Mouse (Mus musculus) CH12.LX (cell line): ENCODE measurements around the gene Rab44. TPM values are rescaled to one million over a fixed set of nuclear protein-coding genes. Genes with fewer than 3 reads are reported as not detected.

ENCODE experiments used
- DNase-seq: peaks from one replicate; pipeline ENCODE4 v3.0.0-alpha.2; 2013; ENCODE audit errors: extremely low read depth
- H3K27ac ChIP-seq: 2 replicates; pipeline ENCODE4 v1.5.1; 2012; ENCODE audit warnings: low read depth, mild to moderate bottlenecking, control low read depth, moderate library complexity; ENCODE audit not compliant: insufficient read depth
- H3K27me3 ChIP-seq: replicated peaks from 2 replicates; pipeline ENCODE3; 2012; ENCODE audit warnings: inconsistent platforms
- H3K36me3 ChIP-seq, 2 experiments: replicated peaks in 1 of 2; 2 replicates each; pipeline versions ENCODE3 to v1.6.1; 2012; ENCODE audit warnings: inconsistent platforms in 1 of 2, low read length in 1 of 2, mild to moderate bottlenecking in 1 of 2, mixed read lengths in 1 of 2, moderate library complexity in 1 of 2; ENCODE audit not compliant: control insufficient read depth in 1 of 2, insufficient read depth in 1 of 2
- H3K4me1 ChIP-seq, 2 experiments: 2 replicates each; pipeline ENCODE4 v1.6.1; 2012; ENCODE audit warnings: inconsistent platforms in 1 of 2, moderate library complexity in 1 of 2; ENCODE audit not compliant: insufficient read depth in 2 of 2, control insufficient read depth in 1 of 2
- H3K4me2 ChIP-seq: 2 replicates; pipeline ENCODE4 v1.6.1; 2012; ENCODE audit warnings: low read depth, mild to moderate bottlenecking, control low read depth; ENCODE audit not compliant: poor library complexity, insufficient read depth, severe bottlenecking
- H3K4me3 ChIP-seq, 3 experiments: fragments of 150-350 bp in 1 of 3; sonication (generic) in 1 of 3; replicated peaks in 1 of 3; 2 replicates each; pipeline versions ENCODE3 to v1.5.1; 2011 to 2012; ENCODE audit warnings: low read depth in 2 of 3, low read length in 2 of 3, mild to moderate bottlenecking in 2 of 3, moderate library complexity in 2 of 3, control low read depth in 1 of 3, improper control_type of control experiment in 1 of 3, inconsistent platforms in 1 of 3, mixed read lengths in 1 of 3; ENCODE audit not compliant: poor library complexity in 1 of 3
- H3K79me2 ChIP-seq: replicated peaks from 2 replicates; pipeline ENCODE4 v1.6.1; 2012; ENCODE audit warnings: mild to moderate bottlenecking, moderate library complexity; ENCODE audit not compliant: control insufficient read depth, poor library complexity, insufficient read depth, severe bottlenecking; ENCODE audit errors: extremely low read depth
- H3K9ac ChIP-seq: 2 replicates; pipeline ENCODE4 v1.6.1; 2012; ENCODE audit warnings: low read depth, mild to moderate bottlenecking, control low read depth, moderate library complexity; ENCODE audit not compliant: insufficient read depth
- H3K9me3 ChIP-seq: replicated peaks from 2 replicates; pipeline ENCODE3; 2012; ENCODE audit warnings: low read length, inconsistent platforms, mixed read lengths
- BHLHE40 ChIP-seq: IDR thresholded peaks from 2 replicates; pipeline ENCODE4 v1.6.1; 2011; ENCODE audit warnings: mild to moderate bottlenecking, low read depth, low read length, improper control_type of control experiment
- CTCF ChIP-seq, 2 experiments: IDR thresholded peaks in 1 of 2; conservative IDR thresholded peaks in 1 of 2; 2 replicates each; pipeline ENCODE4 v1.5.1; 2011 to 2012; ENCODE audit warnings: low read depth in 2 of 2, low read length in 2 of 2, improper control_type of control experiment in 1 of 2, inconsistent platforms in 1 of 2, mild to moderate bottlenecking in 1 of 2, moderate library complexity in 1 of 2
- E2F4 ChIP-seq: IDR thresholded peaks from 2 replicates; pipeline ENCODE4 v1.6.1; 2011; ENCODE audit warnings: low read depth, low read length, improper control_type of control experiment; ENCODE audit not compliant: insufficient replicate concordance
- ELF1 ChIP-seq: IDR thresholded peaks from 2 replicates; pipeline ENCODE4 v1.6.1; 2014; ENCODE audit warnings: low read depth, mild to moderate bottlenecking, inconsistent platforms, low read length, improper control_type of control experiment
- EP300 ChIP-seq: IDR thresholded peaks from 2 replicates; pipeline ENCODE4 v1.6.1; 2011; ENCODE audit warnings: low read length, improper control_type of control experiment
- ETS1 ChIP-seq: conservative IDR thresholded peaks from 2 replicates; pipeline ENCODE4 v1.6.1; 2012; ENCODE audit warnings: low read depth, mild to moderate bottlenecking, inconsistent platforms, low read length, improper control_type of control experiment, moderate library complexity
- HCFC1 ChIP-seq: IDR thresholded peaks from 2 replicates; pipeline ENCODE4 v1.6.1; 2012; ENCODE audit warnings: low read depth, mild to moderate bottlenecking, inconsistent platforms, low read length, improper control_type of control experiment
- IRF4 ChIP-seq: IDR thresholded peaks from 2 replicates; pipeline ENCODE4 v1.6.1; 2014; ENCODE audit warnings: low read depth, mild to moderate bottlenecking, inconsistent platforms, low read length, improper control_type of control experiment
- JUND ChIP-seq: conservative IDR thresholded peaks from 2 replicates; pipeline ENCODE4 v1.6.1; 2011; ENCODE audit warnings: low read depth, low read length, improper control_type of control experiment
- KAT2A ChIP-seq: IDR thresholded peaks from 2 replicates; pipeline ENCODE4 v1.6.1; 2012; ENCODE audit warnings: low read length, improper control_type of control experiment, inconsistent platforms; ENCODE audit not compliant: insufficient replicate concordance
- MAZ ChIP-seq: IDR thresholded peaks from 2 replicates; pipeline ENCODE4 v1.6.1; 2012; ENCODE audit warnings: low read depth, mild to moderate bottlenecking, inconsistent platforms, low read length, improper control_type of control experiment, moderate library complexity
- MXI1 ChIP-seq: IDR thresholded peaks from 2 replicates; pipeline ENCODE4 v1.6.1; 2011; ENCODE audit warnings: mild to moderate bottlenecking, low read depth, low read length, improper control_type of control experiment
- MYC ChIP-seq: IDR thresholded peaks from 2 replicates; pipeline ENCODE4 v1.6.1; 2011; ENCODE audit warnings: low read depth, mild to moderate bottlenecking, improper control_type of control experiment, low read length
- NELFE ChIP-seq: IDR thresholded peaks from 2 replicates; pipeline ENCODE4 v1.6.1; 2011; ENCODE audit warnings: low read depth, low read length, improper control_type of control experiment
- NRF1 ChIP-seq: IDR thresholded peaks from 2 replicates; pipeline ENCODE4 v1.6.1; 2014; ENCODE audit warnings: low read depth, mild to moderate bottlenecking, inconsistent platforms, low read length, improper control_type of control experiment, moderate library complexity
- PAX5 ChIP-seq: IDR thresholded peaks from 2 replicates; pipeline ENCODE4 v1.6.1; 2012; ENCODE audit warnings: low read length, inconsistent platforms, mixed read lengths
- POLR2AphosphoS2 ChIP-seq: IDR thresholded peaks from 2 replicates; pipeline ENCODE4 v1.6.1; 2011; ENCODE audit warnings: low read depth, low read length, improper control_type of control experiment
- SIN3A ChIP-seq: IDR thresholded peaks from 2 replicates; pipeline ENCODE4 v1.6.1; 2012; ENCODE audit warnings: low read length, improper control_type of control experiment, inconsistent platforms
- SMC3 ChIP-seq: IDR thresholded peaks from 2 replicates; pipeline ENCODE4 v1.6.1; 2011; ENCODE audit warnings: low read depth, low read length, improper control_type of control experiment
- ZMIZ1 ChIP-seq: IDR thresholded peaks from 2 replicates; pipeline ENCODE4 v1.6.1; 2012; ENCODE audit warnings: low read depth, mild to moderate bottlenecking, inconsistent platforms, low read length, improper control_type of control experiment
- dilution Hi-C: fragments of 300-500 bp; cut with MboI; formaldehyde crosslinking; loops from 2 replicates; pipeline ENCODE4 v1.14.3; 2020; ENCODE audit warnings: low sequenced_read_pairs; ENCODE audit not compliant: extremely low pct_unique_long_range_greater_than_20kb, extremely low pct_ligation_motif_present
- in situ Hi-C: fragments of 300-500 bp; cut with MboI; formaldehyde crosslinking; loops from 3 replicates; pipeline ENCODE4 v1.14.3; 2019; ENCODE audit warnings: low sequenced_read_pairs, low pct_ligation_motif_present, low pct_unique_long_range_greater_than_20kb, mixed read lengths
- polyA plus RNA-seq: library from polyadenylated mRNA; unstranded; fragments of >175 nt; gene quantifications from 2 replicates; pipeline ENCODE4 v1.2.1, GENCODE M21; 2012; ENCODE audit warnings: low read depth; ENCODE audit not compliant: insufficient read length
- total RNA-seq, 2 experiments: library from RNA; depleted of rRNA; stranded (reverse); fragments of 300-350 nt in 1 of 2; fragments of >200 nt in 1 of 2; gene quantifications; 2 replicates each; pipeline ENCODE4 v1.2.3; 2012 to 2014

Rab44 gene
- total and polyA plus RNA-seq, 3 experiments: 0.30 to 0.34 TPM; not detected in 1

DNA sequence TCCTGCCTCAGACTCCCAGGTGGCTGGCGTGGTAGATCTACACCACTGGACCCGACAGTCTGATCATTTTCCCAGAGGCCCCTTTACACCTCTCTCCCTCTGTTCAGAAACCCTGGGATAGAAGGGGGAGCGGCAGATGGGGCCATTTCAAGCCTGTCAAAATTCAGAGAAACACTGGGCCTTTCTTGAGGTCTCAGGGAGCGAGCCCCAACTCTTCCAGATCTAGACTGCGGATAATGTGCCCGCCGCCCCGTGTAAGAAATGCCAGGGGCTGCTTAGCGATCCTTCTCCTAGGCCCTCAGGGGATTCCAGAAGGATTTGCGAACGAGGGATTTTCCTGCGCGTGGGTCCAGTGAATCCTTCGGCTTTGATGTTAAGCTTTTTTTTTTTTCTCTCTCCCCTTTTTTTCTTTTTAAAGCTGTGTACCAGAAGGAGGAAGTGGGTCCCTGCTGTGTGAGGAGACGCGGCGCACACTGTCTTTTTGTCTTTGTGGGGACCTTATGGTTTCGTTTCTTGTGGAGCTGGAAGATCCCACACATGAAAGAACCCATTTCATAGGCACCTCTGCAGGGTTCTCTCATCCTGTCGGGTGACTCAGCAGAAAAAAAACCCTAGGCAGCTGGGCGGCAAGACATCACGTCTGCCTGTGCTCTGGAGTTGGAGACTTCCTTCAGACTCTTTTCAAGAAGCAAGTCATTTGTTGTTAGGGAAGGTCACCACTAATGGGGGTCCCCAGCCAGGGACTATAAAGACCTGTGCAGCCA, 32.1 kb upstream of the Rab44 start (continued):
- TF ChIP-seq MAZ: peak; percentile 26; the same call in 1 of the 2 replicates
- no peak for TF ChIP-seq PAX5
- TF ChIP-seq ZMIZ1: no peak
- TF ChIP-seq NELFE: no peak
- TF ChIP-seq E2F4: no peak
- peak; percentile 68 for TF ChIP-seq EP300

DNA sequence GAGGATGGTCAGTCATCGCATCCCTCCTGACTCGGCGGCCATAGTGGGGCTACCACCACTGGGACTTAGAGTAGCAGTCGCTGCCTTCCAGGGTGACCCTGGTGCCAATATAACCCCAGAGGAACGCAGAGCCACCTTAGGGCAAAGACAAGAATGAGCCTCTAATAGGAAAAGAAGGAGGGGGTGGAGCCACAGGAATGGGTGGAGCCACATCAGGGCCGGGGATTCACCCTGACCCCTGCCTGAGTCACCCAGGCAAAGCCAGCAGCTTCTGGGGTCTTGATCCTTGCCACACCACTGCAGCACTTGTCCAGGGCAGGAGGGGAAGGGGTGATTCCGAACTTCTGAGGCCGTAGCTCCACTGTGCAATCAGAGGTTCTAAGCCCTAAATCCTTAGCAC, 30.4 kb upstream of the Rab44 start:
- Histone ChIP-seq H3K4me3 (no peak overlapping the region), H3K79me2 (no peaks in the 10 kb centered on the region), H3K9me3 (peaks cover 15% of the 10 kb centered on the region), H3K4me2 (no peak overlapping the region), H3K4me1 (peaks cover 6 to 25% of the 10 kb centered on the region in 2 experiments), H3K9ac (no peak overlapping the region), H3K27ac (no peak overlapping the region), H3K27me3 (no peaks in the 10 kb centered on the region), H3K36me3 (peaks cover 0 to 2% of the 10 kb centered on the region in 2 experiments)
- in situ Hi-C loops (no loop called here), dilution Hi-C loops (no loop called here)
- no peak for DNase-seq
- TF ChIP-seq SMC3 (no peak), MAZ (no peak), ETS1 (no peak), IRF4 (no peak), KAT2A (no peak), ELF1 (no peak), ZMIZ1 (no peak), SIN3A (no peak), BHLHE40 (no peak), NRF1 (no peak), MYC (no peak), MXI1 (no peak), JUND (no peak), POLR2AphosphoS2 (no peak), EP300 (no peak)

- in situ Hi-C loops: no loop called here
- Histone ChIP-seq H3K79me2 (no peaks in the 10 kb centered on the region), H3K9ac (no peak overlapping the region), H3K4me3 (no peak overlapping the region), H3K27me3 (no peaks in the 10 kb centered on the region), H3K9me3 (peaks cover 18% of the 10 kb centered on the region), H3K4me2 (no peak overlapping the region)
- no peak for DNase-seq
- dilution Hi-C loops: no loop called here
- TF ChIP-seq HCFC1: no peak
- no peak for TF ChIP-seq CTCF (conservative IDR thresholded peaks at IDR 0.05 in 1 of 2, IDR thresholded peaks at IDR 0.05 in 1 of 2; ENCODE audit: low read depth in 2 of 2, low read length in 2 of 2)
- TF ChIP-seq, all 38 proteins: peak for 0
- Histone ChIP-seq H3K36me3 (peaks cover 0 to 2% of the 10 kb centered on the region in 2 experiments), H3K27ac (no peak overlapping the region), H3K4me1 (peaks cover 6 to 19% of the 10 kb centered on the region in 2 experiments)
Observed at GRCm38 (mm10) chr17:29084656-29085055, 29.3 kb upstream of the Rab44 start.
